Mouse (Mus musculus) CH12.LX (cell line): Measurements from ENCODE around the gene D2hgdh. TPM values are rescaled to one million over a fixed set of nuclear protein-coding genes. Genes with fewer than 3 reads are reported as not detected.
A peak's percentile ranks its signal among the peaks of the same experiment; 100 is the strongest.
"Not testable (repeated sequence)": the region's sequence is repeated elsewhere in the genome, so short reads cannot be mapped to it uniquely, and the experiment has no call there.

Experiments
- DNase-seq: peaks from one replicate; pipeline ENCODE4 v3.0.0-alpha.2; 2013; ENCODE audit errors: extremely low read depth
- H3K27ac ChIP-seq: 2 replicates; pipeline ENCODE4 v1.5.1; 2012; ENCODE audit warnings: low read depth, mild to moderate bottlenecking, control low read depth, moderate library complexity; ENCODE audit not compliant: insufficient read depth
- H3K27me3 ChIP-seq: replicated peaks from 2 replicates; pipeline ENCODE3; 2012; ENCODE audit warnings: inconsistent platforms
- H3K36me3 ChIP-seq, 2 experiments: replicated peaks in 1 of 2; 2 replicates each; pipeline versions ENCODE3 to v1.6.1; 2012; ENCODE audit warnings: inconsistent platforms in 1 of 2, low read length in 1 of 2, mild to moderate bottlenecking in 1 of 2, mixed read lengths in 1 of 2, moderate library complexity in 1 of 2; ENCODE audit not compliant: control insufficient read depth in 1 of 2, insufficient read depth in 1 of 2
- H3K4me1 ChIP-seq, 2 experiments: 2 replicates each; pipeline ENCODE4 v1.6.1; 2012; ENCODE audit warnings: inconsistent platforms in 1 of 2, moderate library complexity in 1 of 2; ENCODE audit not compliant: insufficient read depth in 2 of 2, control insufficient read depth in 1 of 2
- H3K4me2 ChIP-seq: 2 replicates; pipeline ENCODE4 v1.6.1; 2012; ENCODE audit warnings: low read depth, mild to moderate bottlenecking, control low read depth; ENCODE audit not compliant: poor library complexity, insufficient read depth, severe bottlenecking
- H3K4me3 ChIP-seq, 3 experiments: fragments of 150-350 bp in 1 of 3; sonication (generic) in 1 of 3; replicated peaks in 1 of 3; 2 replicates each; pipeline versions ENCODE3 to v1.5.1; 2011 to 2012; ENCODE audit warnings: low read depth in 2 of 3, low read length in 2 of 3, mild to moderate bottlenecking in 2 of 3, moderate library complexity in 2 of 3, control low read depth in 1 of 3, improper control_type of control experiment in 1 of 3, inconsistent platforms in 1 of 3, mixed read lengths in 1 of 3; ENCODE audit not compliant: poor library complexity in 1 of 3
- H3K79me2 ChIP-seq: replicated peaks from 2 replicates; pipeline ENCODE4 v1.6.1; 2012; ENCODE audit warnings: mild to moderate bottlenecking, moderate library complexity; ENCODE audit not compliant: control insufficient read depth, poor library complexity, insufficient read depth, severe bottlenecking; ENCODE audit errors: extremely low read depth
- H3K9ac ChIP-seq: 2 replicates; pipeline ENCODE4 v1.6.1; 2012; ENCODE audit warnings: low read depth, mild to moderate bottlenecking, control low read depth, moderate library complexity; ENCODE audit not compliant: insufficient read depth
- H3K9me3 ChIP-seq: replicated peaks from 2 replicates; pipeline ENCODE3; 2012; ENCODE audit warnings: low read length, inconsistent platforms, mixed read lengths
- CTCF ChIP-seq, 2 experiments: IDR thresholded peaks in 1 of 2; conservative IDR thresholded peaks in 1 of 2; 2 replicates each; pipeline ENCODE4 v1.5.1; 2011 to 2012; ENCODE audit warnings: low read depth in 2 of 2, low read length in 2 of 2, improper control_type of control experiment in 1 of 2, inconsistent platforms in 1 of 2, mild to moderate bottlenecking in 1 of 2, moderate library complexity in 1 of 2
- SMC3 ChIP-seq: IDR thresholded peaks from 2 replicates; pipeline ENCODE4 v1.6.1; 2011; ENCODE audit warnings: low read depth, low read length, improper control_type of control experiment
- dilution Hi-C: fragments of 300-500 bp; cut with MboI; formaldehyde crosslinking; loops from 2 replicates; pipeline ENCODE4 v1.14.3; 2020; ENCODE audit warnings: low sequenced_read_pairs; ENCODE audit not compliant: extremely low pct_unique_long_range_greater_than_20kb, extremely low pct_ligation_motif_present
- in situ Hi-C: fragments of 300-500 bp; cut with MboI; formaldehyde crosslinking; loops from 3 replicates; pipeline ENCODE4 v1.14.3; 2019; ENCODE audit warnings: low sequenced_read_pairs, low pct_ligation_motif_present, low pct_unique_long_range_greater_than_20kb, mixed read lengths
- polyA plus RNA-seq: library from polyadenylated mRNA; unstranded; fragments of >175 nt; gene quantifications from 2 replicates; pipeline ENCODE4 v1.2.1, GENCODE M21; 2012; ENCODE audit warnings: low read depth; ENCODE audit not compliant: insufficient read length
- total RNA-seq, 2 experiments: library from RNA; depleted of rRNA; stranded (reverse); fragments of 300-350 nt in 1 of 2; fragments of >200 nt in 1 of 2; gene quantifications; 2 replicates each; pipeline ENCODE4 v1.2.3; 2012 to 2014

Gene D2hgdh
- total and polyA plus RNA-seq, 3 experiments: 11.1 to 14.3 (median 13.1) TPM

GRCm38 (mm10) chr1:93859619-93860018 lies 34.9 kb downstream of the D2hgdh start:
- TF ChIP-seq CTCF (conservative IDR thresholded peaks at IDR 0.05 in 1 of 2, IDR thresholded peaks at IDR 0.05 in 1 of 2; ENCODE audit: low read depth in 2 of 2, low read length in 2 of 2) (peak in 1 of 2 experiments; percentile 42; a peak in 2 of 4 replicates), SMC3 (no peak)
- dilution Hi-C loops: no loop called here
- no peak overlapping the region for H3K9ac ChIP-seq
- in situ Hi-C loops: no loop called here
- no peaks in the 10 kb centered on the region for H3K27me3 ChIP-seq
- H3K9me3 ChIP-seq: no peaks in the 10 kb centered on the region
- H3K79me2 ChIP-seq: no peaks in the 10 kb centered on the region
- H3K4me2 ChIP-seq: no peak overlapping the region
- no peaks in the 10 kb centered on the region for H3K36me3 ChIP-seq
- H3K4me3 ChIP-seq: no peak overlapping the region
- H3K27ac ChIP-seq: no peak overlapping the region
- H3K4me1 ChIP-seq: 0 out of 4 replicates have a peak, but pooled peaks cover 0 to 3% of the 10 kb centered on the region in 2 experiments
- no peak for DNase-seq

DNA sequence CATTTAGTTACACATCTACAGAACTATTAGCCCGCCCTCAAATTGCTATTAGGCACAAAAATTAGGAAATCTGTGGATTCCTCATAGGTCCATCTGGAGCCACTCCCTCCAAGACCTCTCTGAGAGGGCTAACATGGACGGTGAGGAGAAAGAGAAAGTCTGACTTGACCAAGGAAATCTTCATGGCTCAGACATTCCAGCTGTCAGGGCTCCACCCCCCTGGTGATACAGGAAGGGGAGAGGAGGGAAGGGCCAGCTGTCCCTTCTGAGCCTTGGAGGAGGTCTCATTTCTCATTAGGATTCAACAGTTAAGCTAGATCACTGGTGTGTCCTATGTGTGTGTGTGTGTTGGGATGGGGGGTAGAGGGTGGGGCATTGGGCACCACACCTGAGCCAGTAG lies 36.3 kb downstream of the D2hgdh start, which contains the start of gene Gal3st2:
Gene Gal3st2 (plus strand): TSS at position 259 of the 400 bp plus-strand sequence.
- dilution Hi-C loops, H3K27me3 ChIP-seq, H3K4me2 ChIP-seq, H3K9me3 ChIP-seq, H3K79me2 ChIP-seq, H3K4me1 ChIP-seq, H3K27ac ChIP-seq, H3K4me3 ChIP-seq, H3K36me3 ChIP-seq, DNase-seq, in situ Hi-C loops, H3K9ac ChIP-seq: not testable (repeated sequence)

DNA sequence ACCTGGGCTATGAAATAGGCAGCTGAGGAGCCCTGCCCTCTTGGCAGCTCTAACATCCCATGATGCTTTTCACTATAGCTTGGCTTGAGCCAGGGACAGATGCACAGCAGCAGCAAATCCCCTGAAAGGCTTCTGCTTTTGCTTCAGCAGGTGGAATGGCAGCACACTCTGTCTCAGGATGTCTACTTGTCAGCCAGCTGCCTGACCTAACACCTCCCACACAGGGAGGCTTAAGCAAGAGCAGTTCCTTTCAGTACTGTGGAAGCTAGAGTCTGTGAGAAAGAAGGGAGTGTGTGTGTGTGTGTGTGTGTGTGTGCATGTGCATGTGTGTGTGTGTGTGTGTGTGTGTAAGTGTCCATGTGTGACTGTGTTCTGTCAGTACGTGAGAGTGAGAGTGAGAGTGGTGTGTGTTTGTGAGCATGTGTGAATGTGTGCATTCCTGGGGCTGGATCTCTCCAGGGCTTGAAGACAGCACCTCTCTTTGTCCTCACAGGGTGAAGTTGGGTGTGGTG lies 46.9 kb downstream of the D2hgdh start:
- DNase-seq, H3K27me3 ChIP-seq, H3K9me3 ChIP-seq, H3K36me3 ChIP-seq, dilution Hi-C loops, H3K4me3 ChIP-seq, H3K9ac ChIP-seq, H3K27ac ChIP-seq, H3K4me2 ChIP-seq, H3K4me1 ChIP-seq, H3K79me2 ChIP-seq, in situ Hi-C loops: not testable (repeated sequence)

DNA sequence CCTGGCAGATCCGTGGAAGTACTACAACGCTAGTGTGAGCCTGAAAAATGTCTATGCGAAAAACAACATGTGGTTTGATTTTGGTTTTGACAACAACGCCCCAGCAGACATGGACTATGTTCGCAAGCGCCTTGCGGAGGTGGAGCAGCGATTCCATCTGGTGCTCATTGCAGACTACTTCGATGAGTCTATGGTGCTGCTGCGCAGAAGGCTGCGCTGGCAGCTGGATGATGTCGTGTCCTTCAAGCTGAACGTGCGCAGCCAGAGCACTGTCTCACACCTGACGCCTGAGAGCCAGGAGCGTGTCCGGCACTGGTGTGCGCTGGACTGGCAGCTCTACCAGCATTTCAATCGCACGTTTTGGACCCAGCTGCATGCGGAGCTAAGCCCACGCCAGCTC lies 49.7 kb downstream of the D2hgdh start:
- in situ Hi-C loops, dilution Hi-C loops, DNase-seq, H3K9ac ChIP-seq, H3K27me3 ChIP-seq, H3K4me1 ChIP-seq, H3K36me3 ChIP-seq, H3K4me2 ChIP-seq, H3K27ac ChIP-seq, H3K79me2 ChIP-seq, H3K4me3 ChIP-seq, H3K9me3 ChIP-seq: not testable (repeated sequence)

DNA sequence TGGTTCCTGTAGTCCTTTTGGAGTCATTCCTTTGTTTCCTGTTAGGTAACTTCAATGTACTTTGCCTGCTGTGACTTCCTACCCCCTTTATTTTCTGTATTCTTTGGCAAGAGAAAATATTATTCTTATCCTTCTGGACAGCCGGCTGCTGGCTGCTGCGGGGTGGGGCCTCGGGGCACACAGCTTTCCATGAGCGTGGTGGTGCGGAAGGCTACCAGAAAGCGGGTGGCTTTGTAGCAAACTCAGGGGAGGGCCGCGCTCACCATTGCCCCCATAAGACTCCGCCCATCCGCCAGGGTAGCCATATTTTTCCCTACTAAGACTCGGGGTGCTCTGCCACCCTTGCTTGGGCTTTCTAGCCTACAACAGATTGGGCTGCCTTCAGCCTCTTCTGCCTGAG lies 57.1 kb downstream of the D2hgdh start:
- H3K9ac ChIP-seq, DNase-seq, H3K4me3 ChIP-seq, H3K79me2 ChIP-seq, H3K4me2 ChIP-seq, in situ Hi-C loops, H3K4me1 ChIP-seq, dilution Hi-C loops, H3K9me3 ChIP-seq, H3K36me3 ChIP-seq, H3K27ac ChIP-seq, H3K27me3 ChIP-seq: not testable (repeated sequence)
